Mouse (Mus musculus): Measurements from ENCODE around the gene B4galt7. TPM values are rescaled to one million over a fixed set of nuclear protein-coding genes. Genes with fewer than 3 reads are reported as not detected.

B4galt7 gene
- polyA plus RNA-seq, 1 experiment = 10.9 TPM

GRCm38 (mm10) chr13:55591961-55592490 lies 7.7 kb upstream of the B4galt7 start:
- WGBS = 82% methylated on average over 4 of the region's 4 CpGs
- H3K27ac ChIP-seq (ENCODE audit: control insufficient read depth, insufficient read depth, low read depth, low read length, poor library complexity) = no peak overlapping the region
- TF ChIP-seq CTCF (IDR thresholded peaks at IDR 0.05; ENCODE audit: control insufficient read depth, insufficient read depth, low read length) (no peak), POLR2A (IDR thresholded peaks at IDR 0.05; ENCODE audit: borderline replicate concordance, control insufficient read depth, low read depth, low read length) (no peak)
- no peaks in the 10 kb centered on the region for H3K4me1 ChIP-seq (ENCODE audit: control insufficient read depth, insufficient read depth, low read length)
- no peak overlapping the region for H3K4me3 ChIP-seq (replicated peaks; ENCODE audit: control insufficient read depth, low read depth, low read length)

GRCm38 (mm10) chr13:55592512-55593253 lies 7.0 kb upstream of the B4galt7 start:
- TF ChIP-seq CTCF (IDR thresholded peaks at IDR 0.05; ENCODE audit: control insufficient read depth, insufficient read depth, low read length) (no peak), POLR2A (IDR thresholded peaks at IDR 0.05; ENCODE audit: borderline replicate concordance, control insufficient read depth, low read depth, low read length) (peak; percentile 93; the same call in 1 of the 2 replicates)
- Histone ChIP-seq H3K27ac (ENCODE audit: control insufficient read depth, insufficient read depth, low read depth, low read length, poor library complexity) (no peak overlapping the region), H3K4me1 (ENCODE audit: control insufficient read depth, insufficient read depth, low read length) (no peaks in the 10 kb centered on the region), H3K4me3 (replicated peaks; ENCODE audit: control insufficient read depth, low read depth, low read length) (peak overlapping the region; percentile 84)
- 5% methylated on average over 29 of the region's 29 CpGs for WGBS

- Histone ChIP-seq H3K27ac (ENCODE audit: control insufficient read depth, insufficient read depth, low read depth, low read length, poor library complexity) (no peak overlapping the region), H3K4me3 (replicated peaks; ENCODE audit: control insufficient read depth, low read depth, low read length) (peak overlapping the region; percentile 84), H3K4me1 (ENCODE audit: control insufficient read depth, insufficient read depth, low read length) (no peaks in the 10 kb centered on the region)
- whole genome bisulfite sequencing = 1% methylated on average over 31 of the region's 31 CpGs
- TF ChIP-seq POLR2A (IDR thresholded peaks at IDR 0.05; ENCODE audit: borderline replicate concordance, control insufficient read depth, low read depth, low read length) = no peak
- TF ChIP-seq CTCF (IDR thresholded peaks at IDR 0.05; ENCODE audit: control insufficient read depth, insufficient read depth, low read length) = no peak
Measured at GRCm38 (mm10) chr13:55593254-55593747, 6.4 kb upstream of the B4galt7 start.

- Histone ChIP-seq H3K4me1 (ENCODE audit: control insufficient read depth, insufficient read depth, low read length) (no peaks in the 10 kb centered on the region; the same call in 1 of the 2 replicates), H3K4me3 (replicated peaks; ENCODE audit: control insufficient read depth, low read depth, low read length) (no peak overlapping the region), H3K27ac (ENCODE audit: control insufficient read depth, insufficient read depth, low read depth, low read length, poor library complexity) (no peak overlapping the region)
- TF ChIP-seq CTCF (IDR thresholded peaks at IDR 0.05; ENCODE audit: control insufficient read depth, insufficient read depth, low read length) = no peak
- no peak for TF ChIP-seq POLR2A (IDR thresholded peaks at IDR 0.05; ENCODE audit: borderline replicate concordance, control insufficient read depth, low read depth, low read length)
- 91% methylated on average over 12 of the region's 12 CpGs for WGBS
Measured at GRCm38 (mm10) chr13:55595375-55595774, 4.3 kb upstream of the B4galt7 start.

- 92% methylated on average over 12 of the region's 12 CpGs for WGBS
- Histone ChIP-seq H3K4me1 (ENCODE audit: control insufficient read depth, insufficient read depth, low read length) (peaks cover 1% of the 10 kb centered on the region; the same call in 1 of the 2 replicates), H3K27ac (ENCODE audit: control insufficient read depth, insufficient read depth, low read depth, low read length, poor library complexity) (no peak overlapping the region), H3K4me3 (replicated peaks; ENCODE audit: control insufficient read depth, low read depth, low read length) (no peak overlapping the region)
- TF ChIP-seq CTCF (IDR thresholded peaks at IDR 0.05; ENCODE audit: control insufficient read depth, insufficient read depth, low read length) = no peak
- no peak for TF ChIP-seq POLR2A (IDR thresholded peaks at IDR 0.05; ENCODE audit: borderline replicate concordance, control insufficient read depth, low read depth, low read length)
Measured at GRCm38 (mm10) chr13:55596802-55597201, 2.9 kb upstream of the B4galt7 start.

GRCm38 (mm10) chr13:55600657-55601056 lies 961 bp downstream of the B4galt7 start:
- H3K27ac ChIP-seq (ENCODE audit: control insufficient read depth, insufficient read depth, low read depth, low read length, poor library complexity) = no peak overlapping the region
- peaks cover 1% of the 10 kb centered on the region; the same call in 1 of the 2 replicates for H3K4me1 ChIP-seq (ENCODE audit: control insufficient read depth, insufficient read depth, low read length)
- no peak for TF ChIP-seq POLR2A (IDR thresholded peaks at IDR 0.05; ENCODE audit: borderline replicate concordance, control insufficient read depth, low read depth, low read length)
- TF ChIP-seq CTCF (IDR thresholded peaks at IDR 0.05; ENCODE audit: control insufficient read depth, insufficient read depth, low read length) = no peak
- WGBS = under 1% methylated on average over 9 of the region's 9 CpGs
- peak overlapping the region; percentile 86 for H3K4me3 ChIP-seq (replicated peaks; ENCODE audit: control insufficient read depth, low read depth, low read length)

- 12% methylated on average over 3 of the region's 3 CpGs for WGBS
- TF ChIP-seq CTCF (IDR thresholded peaks at IDR 0.05; ENCODE audit: control insufficient read depth, insufficient read depth, low read length) (peak; percentile 89), POLR2A (IDR thresholded peaks at IDR 0.05; ENCODE audit: borderline replicate concordance, control insufficient read depth, low read depth, low read length) (no peak)
- Histone ChIP-seq H3K4me3 (replicated peaks; ENCODE audit: control insufficient read depth, low read depth, low read length) (no peak overlapping the region), H3K27ac (ENCODE audit: control insufficient read depth, insufficient read depth, low read depth, low read length, poor library complexity) (no peak overlapping the region), H3K4me1 (ENCODE audit: control insufficient read depth, insufficient read depth, low read length) (peaks cover 1% of the 10 kb centered on the region; the same call in 1 of the 2 replicates)
Measured at GRCm38 (mm10) chr13:55601611-55602010, 1.9 kb downstream of the B4galt7 start.

- H3K27ac ChIP-seq (ENCODE audit: control insufficient read depth, insufficient read depth, low read depth, low read length, poor library complexity) = no peak overlapping the region
Measured at GRCm38 (mm10) chr13:55604606-55605005, 4.9 kb downstream of the B4galt7 start.

More at GRCm38 (mm10) chr13:55604606-55605005, 4.9 kb downstream of the B4galt7 start:
- H3K4me1 ChIP-seq (ENCODE audit: control insufficient read depth, insufficient read depth, low read length) = peaks cover 1% of the 10 kb centered on the region; the same call in 1 of the 2 replicates
- WGBS = 86% methylated on average over 3 of the region's 3 CpGs
- no peak overlapping the region for H3K4me3 ChIP-seq (replicated peaks; ENCODE audit: control insufficient read depth, low read depth, low read length)
- TF ChIP-seq CTCF (IDR thresholded peaks at IDR 0.05; ENCODE audit: control insufficient read depth, insufficient read depth, low read length) (no peak), POLR2A (IDR thresholded peaks at IDR 0.05; ENCODE audit: borderline replicate concordance, control insufficient read depth, low read depth, low read length) (no peak)

Measured in bone marrow, adult 2 months (tissue).